Mouse (Mus musculus) central nervous system, embryonic 11.5 days (tissue): ENCODE measurements around the gene Pla2g2e. TPM values are rescaled to one million over a fixed set of nuclear protein-coding genes. Genes with fewer than 3 reads are reported as not detected.

Experiments
- polyA plus RNA-seq: library from polyadenylated mRNA; depleted of rRNA; stranded (reverse); fragments of >200 nt; gene quantifications from 2 replicates; pipeline ENCODE4 v1.2.3, GENCODE M21; 2012; rRNA removed

The Pla2g2e gene
- polyA plus RNA-seq = not detected in 2 replicates

GRCm38 (mm10) chr4:138877731-138878130, at the start of gene Pla2g2e:
Gene Pla2g2e (plus strand): TSS chr4:138877942.

DNA sequence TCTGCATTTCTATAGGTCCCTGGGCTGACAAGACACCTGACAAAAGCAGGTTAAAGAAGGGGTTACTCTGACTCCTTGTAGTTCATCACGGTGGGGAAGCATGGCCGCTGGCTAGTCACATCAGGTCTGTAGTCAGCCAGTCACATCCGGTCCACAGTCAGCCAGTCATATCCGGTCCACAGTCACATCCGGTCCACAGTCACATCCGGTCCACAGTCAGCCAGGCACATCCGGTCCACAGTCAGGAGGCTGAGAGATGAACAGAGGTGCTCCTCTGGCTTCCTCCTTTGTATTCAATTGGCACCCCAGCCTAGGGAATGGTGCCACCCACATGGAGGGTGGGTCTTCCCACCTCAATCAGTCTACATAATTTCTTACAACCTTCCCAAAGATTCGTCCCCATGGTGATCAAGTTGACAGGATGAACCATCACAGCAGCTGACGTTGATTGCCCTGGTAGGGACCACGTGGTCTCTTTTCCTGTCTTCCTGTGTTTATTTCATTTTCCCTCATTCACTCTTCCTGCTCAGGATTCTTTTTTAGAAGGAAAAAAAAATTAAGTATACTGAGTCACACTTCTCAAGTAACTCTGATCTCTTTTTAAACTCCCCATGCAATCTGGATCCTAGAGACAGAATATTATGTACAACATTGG, 14.3 kb upstream of the Pla2g2e start, which contains the start of gene Pla2g5:
Pla2g5 (minus strand) TSS at position 139 of the 655 bp plus-strand sequence.

GRCm38 (mm10) chr4:138873864-138874263, 3.9 kb upstream of the Pla2g2e start, which contains the start of gene Gm13030:
Gene Gm13030 (minus strand): TSS chr4:138873964.

DNA sequence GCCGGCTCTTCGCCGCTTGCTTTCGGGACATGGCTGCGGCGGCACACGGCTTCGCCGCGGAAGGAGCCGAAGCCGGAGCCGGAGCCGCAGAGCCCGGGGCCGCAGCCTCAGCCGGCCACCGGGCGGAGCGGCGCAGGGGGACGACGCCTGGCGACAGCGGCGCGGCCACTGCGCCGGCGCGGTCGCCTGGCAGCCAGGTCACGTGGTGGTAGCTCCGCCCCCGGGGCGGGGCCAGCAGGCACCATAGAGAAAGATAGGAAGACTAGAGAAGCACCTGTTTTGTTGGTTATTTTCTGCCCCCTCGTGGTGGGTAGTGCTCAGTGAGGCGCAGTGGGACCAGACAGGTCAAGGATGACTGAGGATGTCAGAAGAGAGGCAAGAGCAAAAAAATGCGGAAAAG, 36.1 kb downstream of the Pla2g2e start, which contains the start of gene Otud3:
Otud3 (minus strand) TSS at position 149 of the 400 bp plus-strand sequence.

Other genes with a start within 250 kb of the Pla2g2e start
- 0.20 and 0.37 TPM in 2 replicates for gene Vwa5b1, start 242.1 kb upstream of the Pla2g2e start, polyA plus RNA-seq
- gene Pla2g2c, start 153.2 kb upstream of the Pla2g2e start, polyA plus RNA-seq = 0.68 and 0.73 TPM in 2 replicates
- gene Ubxn10, start 140.8 kb upstream of the Pla2g2e start, polyA plus RNA-seq = 0.98 and 1.5 TPM in 2 replicates
- 0.19 and 0.25 TPM in 2 replicates for gene Pla2g2f, start 120.3 kb upstream of the Pla2g2e start, polyA plus RNA-seq
- 0.22 and 0.24 TPM in 2 replicates for gene Pla2g2d, start 102.2 kb upstream of the Pla2g2e start, polyA plus RNA-seq
- 0.17 and 0.53 TPM in 2 replicates for gene Pla2g5, start 14.5 kb upstream of the Pla2g2e start, polyA plus RNA-seq
- gene Gm13030, start 4.0 kb upstream of the Pla2g2e start, polyA plus RNA-seq = not detected in 2 replicates
- gene Otud3, start 36.0 kb downstream of the Pla2g2e start, polyA plus RNA-seq = 7.8 and 9.4 TPM in 2 replicates
- 0.05 TPM in 1 of 2 replicates, not detected in the other for gene Rnf186, start 89.2 kb downstream of the Pla2g2e start, polyA plus RNA-seq
- 0.85 and 1.8 TPM in 2 replicates for gene Tmco4, start 94.9 kb downstream of the Pla2g2e start, polyA plus RNA-seq
- gene Htr6, start 197.6 kb downstream of the Pla2g2e start, polyA plus RNA-seq = 0.11 and 0.61 TPM in 2 replicates
- gene Nbl1, start 215.1 kb downstream of the Pla2g2e start, polyA plus RNA-seq = 15.3 and 33.4 TPM in 2 replicates